Mouse (Mus musculus) stomach, postnatal 0 days (tissue): Measurements from ENCODE around the gene Pank1.

Experiments used
- CTCF ChIP-seq: IDR thresholded peaks from 2 replicates; pipeline ENCODE4 v1.5.1; 2016; ENCODE audit warnings: antibody characterized with exemption, low read depth, mild to moderate bottlenecking, moderate library complexity
- EP300 ChIP-seq: optimal IDR thresholded peaks from 2 replicates; pipeline ENCODE3; 2016; ENCODE audit warnings: antibody characterized with exemption

GRCm38 (mm10) chr19:34878603-34879541 is at the start of gene Pank1:
- TF ChIP-seq CTCF: no peak
- no peak for TF ChIP-seq EP300
